Mouse (Mus musculus) heart, adult 2 months (tissue): ENCODE results near the gene Shisa7. TPM values are rescaled to one million over a fixed set of nuclear protein-coding genes. Genes with fewer than 3 reads are reported as not detected.
A peak's percentile ranks its signal among the peaks of the same experiment; 100 is the strongest.
"Not testable (repeated sequence)": the region's sequence is repeated elsewhere in the genome, so short reads cannot be mapped to it uniquely, and the experiment has no call there.

Source experiments
- DNase-seq, 2 experiments: peaks; one replicate each; pipeline ENCODE4 v3.0.0; 2021
- H3K27ac ChIP-seq: fragments of 200-600 bp; 2 replicates; pipeline ENCODE4 v1.8.1; 2022
- H3K27me3 ChIP-seq: fragments of 200-500 bp; 2 replicates; pipeline ENCODE4 v1.6.1; 2012; ENCODE audit warnings: mild to moderate bottlenecking, low read length, inconsistent platforms, mixed read lengths; ENCODE audit not compliant: control insufficient read depth, insufficient read depth
- H3K36me3 ChIP-seq: fragments of 200-500 bp; 2 replicates; pipeline ENCODE4 v1.6.1; 2012; ENCODE audit warnings: low read length, inconsistent platforms; ENCODE audit not compliant: control insufficient read depth, insufficient read depth
- H3K4me1 ChIP-seq: fragments of 200-500 bp; 2 replicates; pipeline ENCODE4 v1.6.1; 2011; ENCODE audit warnings: low read length; ENCODE audit not compliant: control insufficient read depth, insufficient read depth
- H3K4me3 ChIP-seq: fragments of 200-600 bp; 2 replicates; pipeline ENCODE4 v1.8.1; 2022
- H3K79me2 ChIP-seq: fragments of 200-500 bp; replicated peaks from 2 replicates; pipeline ENCODE4 v1.6.1; 2012; ENCODE audit warnings: mild to moderate bottlenecking, inconsistent platforms, low read length, moderate library complexity, mixed read lengths; ENCODE audit not compliant: control insufficient read depth, insufficient read depth
- H3K9ac ChIP-seq: fragments of 200-500 bp; 2 replicates; pipeline ENCODE4 v1.6.1; 2012; ENCODE audit warnings: low read depth, mild to moderate bottlenecking, control low read depth, inconsistent platforms, low read length, mixed read lengths
- CTCF ChIP-seq: fragments of 200-600 bp; IDR thresholded peaks from 2 replicates; pipeline ENCODE4 v1.8.1; 2022; ENCODE audit warnings: antibody characterized with exemption, mild to moderate bottlenecking, moderate library complexity
- EP300 ChIP-seq: fragments of 200-500 bp; IDR thresholded peaks from 2 replicates; pipeline ENCODE4 v1.6.1; 2011; ENCODE audit warnings: low read depth, low read length, control low read depth; ENCODE audit not compliant: insufficient read depth
- POLR2A ChIP-seq: fragments of 200-500 bp; IDR thresholded peaks from 2 replicates; pipeline ENCODE4 v1.6.1; 2011; ENCODE audit warnings: mild to moderate bottlenecking, low read depth, low read length, control low read depth; ENCODE audit not compliant: insufficient read depth
- WGBS: fragments of 180-500 bp; shearing (Covaris S2); methylation state at CpG from one replicate; pipeline ENCODE4 v1.1.7; 2018; 5-methylcytosine and 5-hydroxymethylcytosine counted together
- intact Hi-C: fragments of 180-260 bp; cut with DNase I; formaldehyde crosslinking; loops from one replicate; pipeline ENCODE4 v1.15.1; 2025
- polyA plus RNA-seq: library from polyadenylated mRNA; depleted of rRNA; stranded (reverse); fragments of >200 nt; gene quantifications from 2 replicates; pipeline ENCODE4 v1.2.3, GENCODE M21; 2012
- total RNA-seq, 2 experiments: library from RNA; stranded (reverse); gene quantifications; 2 replicates each; pipeline ENCODE4 v1.2.3; 2021

The Shisa7 gene
- total and polyA plus RNA-seq, 3 experiments = 0.07 to 0.12 TPM; not detected in 1

- Histone ChIP-seq H3K4me3 (no peak overlapping the region), H3K79me2 (no peaks in the 10 kb centered on the region), H3K27me3 (no peaks in the 10 kb centered on the region), H3K27ac (no peak overlapping the region), H3K36me3 (peaks cover 2% of the 10 kb centered on the region; the same call in 1 of the 2 replicates), H3K4me1 (no peaks in the 10 kb centered on the region; the same call in 1 of the 2 replicates), H3K9ac (no peak overlapping the region)
- WGBS = 67% methylated on average over 3 of the region's 3 CpGs
- intact Hi-C loops = loop anchor here (5.0 to 10.0 kb wide), 4 partner anchors 107 to 660 kb away; partner anchors contain the start of genes Hspbp1, Leng8 and Ppp6r1
- TF ChIP-seq EP300 (no peak), POLR2A (no peak), CTCF (no peak)
- DNase-seq = no peak
These were observed 49.8 kb downstream of the Shisa7 start for GRCm38 (mm10) chr7:4794631-4795168.

GRCm38 (mm10) chr7:4793674-4794073 is 50.8 kb downstream of the Shisa7 start:
- DNase-seq = no peak
- intact Hi-C loops = loop anchor here (5.0 to 10.0 kb wide), 4 partner anchors 106 to 659 kb away; partner anchors contain the start of genes Hspbp1, Leng8 and Ppp6r1
- WGBS = 32% methylated on average over 4 of the region's 4 CpGs
- Histone ChIP-seq H3K27me3 (no peaks in the 10 kb centered on the region), H3K4me1 (peaks cover 1% of the 10 kb centered on the region; the same call in 1 of the 2 replicates), H3K4me3 (peak overlapping the region; percentile 98), H3K9ac (peak overlapping the region; percentile 89), H3K27ac (peak overlapping the region; percentile 94), H3K79me2 (no peaks in the 10 kb centered on the region), H3K36me3 (peaks cover 2% of the 10 kb centered on the region; the same call in 1 of the 2 replicates)
- no peak for TF ChIP-seq CTCF
- TF ChIP-seq POLR2A = no peak
- TF ChIP-seq EP300 = no peak

- H3K27me3 ChIP-seq, DNase-seq, H3K36me3 ChIP-seq, H3K4me1 ChIP-seq, H3K79me2 ChIP-seq: not testable (repeated sequence)
- peak overlapping the region; percentile 89 for H3K9ac ChIP-seq
- WGBS = under 1% methylated on average over 31 of the region's 31 CpGs
- peak overlapping the region; percentile 94 for H3K27ac ChIP-seq
- peak overlapping the region; percentile 98 for H3K4me3 ChIP-seq
- intact Hi-C loops = loop anchor here (5.0 to 10.0 kb wide), 4 partner anchors 106 to 658 kb away; partner anchors contain the start of genes Hspbp1, Leng8 and Ppp6r1
These were observed 51.2 kb downstream of the Shisa7 start for GRCm38 (mm10) chr7:4793248-4793647.

- Histone ChIP-seq H3K36me3 (peaks cover 2% of the 10 kb centered on the region; the same call in 1 of the 2 replicates), H3K4me3 (peak within 1 kb of the TSS; percentile 98), H3K27me3 (no peaks in the 10 kb centered on the region), H3K27ac (peak within 1 kb of the TSS; percentile 94), H3K79me2 (no peaks in the 10 kb centered on the region), H3K9ac (peak within 1 kb of the TSS; percentile 92), H3K4me1 (peaks cover 4% of the 10 kb centered on the region)
- peak; percentile 69; the same call in 1 of the 2 replicates for TF ChIP-seq EP300
- peak; percentile 95 for TF ChIP-seq POLR2A
- TF ChIP-seq CTCF = no peak
- intact Hi-C loops = loop anchor here (1.0 to 10.0 kb wide), 5 partner anchors 20 to 658 kb away; partner anchors contain the start of genes Hspbp1, Leng8, Ppp6r1 and Ube2s
- DNase-seq = peak; percentile 93 to 96
- under 1% methylated on average over 54 of the region's 54 CpGs for WGBS
These were observed 52.0 kb downstream of the Shisa7 start, which contains the start of gene Rpl28 for GRCm38 (mm10) chr7:4792278-4793212. Gene Rpl28 (plus strand): TSS chr7:4792874.

- no peaks in the 10 kb centered on the region for H3K79me2 ChIP-seq
- H3K27me3 ChIP-seq = no peaks in the 10 kb centered on the region
- peaks cover 4% of the 10 kb centered on the region for H3K4me1 ChIP-seq
- DNase-seq = peak; percentile 71
- H3K4me3 ChIP-seq = peak within 1 kb of the TSS; percentile 54
- no peaks in the 10 kb centered on the region for H3K36me3 ChIP-seq
- intact Hi-C loops = loop anchor here (2.0 kb wide), 1 partner anchor 49 kb away; the partner anchor contains the start of gene Kmt5c
- TF ChIP-seq CTCF = no peak
- no peak for TF ChIP-seq POLR2A
- TF ChIP-seq EP300 = no peak
- 10% methylated on average over 40 of the region's 40 CpGs for WGBS
- peak within 1 kb of the TSS; percentile 85 for H3K9ac ChIP-seq
- peak within 1 kb of the TSS; percentile 75 for H3K27ac ChIP-seq
These were observed 55.0 kb downstream of the Shisa7 start, which contains the start of gene Tmem238 for GRCm38 (mm10) chr7:4789436-4789935. Gene Tmem238 (minus strand): TSS chr7:4789656.
